Mouse (Mus musculus): ENCODE measurements around the gene Cdh22.

Gene Cdh22

DNA sequence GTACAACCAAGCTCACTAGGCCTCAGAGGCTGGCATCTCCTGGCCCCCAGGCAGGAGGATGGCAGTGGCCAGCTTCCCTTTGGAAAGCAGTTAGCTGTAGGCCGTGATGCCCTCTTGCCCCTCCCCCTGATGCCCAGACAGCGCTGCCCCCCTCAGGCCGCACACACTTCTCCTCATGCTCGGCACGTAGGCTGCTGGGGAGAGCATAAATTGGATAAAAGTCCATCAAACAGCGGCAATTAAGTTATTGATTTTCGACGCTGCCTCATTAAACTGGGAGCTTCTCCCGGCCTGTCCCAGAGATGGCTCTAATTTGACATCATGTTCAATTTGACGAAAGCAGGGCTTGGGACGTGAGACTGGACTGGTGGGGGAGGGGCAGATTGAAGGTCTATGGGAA lies 76.8 kb downstream of the Cdh22 start:
- DNase-seq (ENCODE audit: low spot score in 2 of 2), result no peak

DNA sequence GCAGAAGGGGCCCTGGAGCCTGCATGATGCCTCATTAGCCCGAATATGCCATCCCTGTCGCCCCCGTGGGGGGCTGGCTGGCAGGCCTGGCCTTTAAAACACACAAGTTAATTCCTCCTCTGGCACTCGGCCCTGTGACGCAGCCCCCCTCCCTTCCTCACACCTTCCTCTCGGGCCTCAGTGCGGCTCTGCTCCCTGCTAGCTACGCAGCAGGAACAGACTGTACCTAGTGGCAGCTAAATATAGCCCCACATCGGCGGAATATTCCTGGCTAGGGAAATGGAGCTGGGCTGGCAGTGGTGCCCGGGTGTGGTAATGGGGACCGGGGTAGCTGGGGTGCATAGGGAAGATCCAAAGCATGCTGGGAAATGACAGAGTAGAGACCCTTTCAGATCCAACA lies 81.6 kb downstream of the Cdh22 start:
- DNase-seq (ENCODE audit: low spot score in 2 of 2), result peak; percentile 60 to 62

DNA sequence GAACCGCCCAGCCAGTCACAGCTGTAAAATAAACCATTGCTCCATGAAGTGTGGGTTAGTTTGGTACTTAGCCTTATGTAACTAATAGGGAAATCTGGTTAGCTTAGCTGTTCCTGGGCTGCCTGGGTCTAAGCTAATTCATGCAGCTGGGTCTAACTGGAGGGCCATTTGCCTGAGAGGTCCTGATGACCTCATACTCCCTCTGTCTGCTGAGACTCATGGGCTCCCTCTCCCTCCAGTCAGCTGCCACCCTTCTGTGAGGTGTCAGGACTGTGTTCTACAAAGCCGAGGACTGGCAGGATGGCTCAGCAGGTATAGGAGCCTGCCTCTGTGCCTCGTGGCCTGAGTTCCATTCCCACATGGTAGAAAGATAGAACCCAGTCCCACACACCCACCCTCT lies 84.9 kb downstream of the Cdh22 start:
- DNase-seq (ENCODE audit: low spot score in 2 of 2), result no peak

DNA sequence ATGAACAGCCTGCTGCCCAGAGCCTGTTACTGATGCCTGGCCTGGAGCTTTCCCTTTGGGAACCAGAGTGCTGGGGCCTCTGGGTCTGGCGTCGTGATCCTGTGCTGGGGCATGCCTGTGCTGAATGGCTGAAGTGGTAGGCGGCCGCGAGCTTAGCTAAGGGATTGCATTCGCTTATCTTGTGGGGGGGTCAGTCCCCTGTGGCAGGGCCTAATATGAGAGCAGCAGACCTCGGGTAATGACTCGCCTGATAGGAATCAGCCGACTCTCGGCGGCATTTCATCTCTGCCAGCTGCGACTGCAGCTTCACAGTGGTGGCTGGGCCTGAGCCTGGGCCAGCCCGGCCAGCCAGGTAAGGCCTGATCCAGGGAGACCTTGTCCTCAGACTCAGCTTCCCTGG lies 88.8 kb downstream of the Cdh22 start:
- no peak for DNase-seq (ENCODE audit: low spot score in 2 of 2)

DNA sequence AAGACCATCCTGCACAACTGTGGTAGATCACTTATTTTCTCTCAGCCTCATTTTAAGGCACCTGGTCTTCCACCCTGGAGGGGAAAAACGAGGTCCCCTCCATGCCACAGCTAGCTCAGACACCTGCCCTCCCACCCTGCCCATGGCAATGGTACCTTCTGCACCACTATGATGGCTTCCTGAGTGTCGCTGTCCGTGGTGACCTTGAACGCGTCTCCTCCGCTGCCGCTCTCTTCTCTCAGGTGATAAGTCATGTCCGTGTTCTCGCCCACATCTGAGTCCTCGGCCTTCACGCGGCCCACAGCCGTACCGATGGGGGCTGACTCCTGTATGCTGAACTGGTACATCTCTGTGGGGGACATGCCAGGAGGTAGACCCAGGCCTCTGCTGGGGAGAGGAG lies 91.2 kb downstream of the Cdh22 start:
- no peak for DNase-seq (ENCODE audit: low spot score in 2 of 2)

DNA sequence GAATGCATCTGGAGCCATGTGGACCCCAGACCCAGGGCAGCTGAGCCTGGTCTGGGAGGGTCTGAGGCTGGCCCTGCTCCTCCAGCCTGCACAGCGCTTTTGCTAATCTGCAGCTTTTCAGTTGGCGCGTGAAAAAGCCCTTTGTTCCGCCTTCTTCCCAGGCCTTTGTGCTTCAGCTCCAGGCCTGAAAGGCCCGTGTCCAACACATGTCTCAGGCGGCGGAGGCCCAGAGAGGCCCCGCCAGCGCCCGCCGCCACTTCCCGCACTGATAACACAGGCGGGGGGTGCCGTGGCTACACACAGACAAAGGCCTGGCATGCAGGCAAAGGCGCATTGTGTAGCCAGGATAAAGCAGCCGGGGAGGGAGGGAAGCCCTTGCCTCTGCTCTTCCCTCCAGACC lies 98.6 kb downstream of the Cdh22 start:
- peak in 1 of 2 experiments; percentile 53 for DNase-seq (ENCODE audit: low spot score in 2 of 2)

DNA sequence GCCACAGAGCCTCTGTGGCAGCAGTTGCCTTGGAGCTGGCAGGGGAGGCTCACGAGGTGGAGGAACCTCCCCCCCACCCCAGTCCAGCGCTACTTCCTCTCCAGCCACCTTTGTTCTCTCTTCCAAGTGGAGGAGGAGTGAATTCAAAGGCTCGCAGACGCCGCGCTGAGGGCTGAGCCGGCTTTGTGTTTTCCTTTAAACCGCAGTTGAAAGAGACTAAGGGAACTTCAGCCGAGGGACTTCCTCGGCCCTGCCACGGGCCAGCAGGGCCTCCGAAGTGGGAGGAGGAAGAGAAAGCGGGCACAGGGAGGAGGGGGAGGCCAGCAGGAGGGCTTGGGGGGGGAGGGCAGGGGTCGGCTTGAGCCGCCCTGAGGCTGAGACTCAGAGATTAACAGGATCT lies 101.1 kb downstream of the Cdh22 start:
- DNase-seq (ENCODE audit: low spot score in 2 of 2), result peak; percentile 48 to 59

DNA sequence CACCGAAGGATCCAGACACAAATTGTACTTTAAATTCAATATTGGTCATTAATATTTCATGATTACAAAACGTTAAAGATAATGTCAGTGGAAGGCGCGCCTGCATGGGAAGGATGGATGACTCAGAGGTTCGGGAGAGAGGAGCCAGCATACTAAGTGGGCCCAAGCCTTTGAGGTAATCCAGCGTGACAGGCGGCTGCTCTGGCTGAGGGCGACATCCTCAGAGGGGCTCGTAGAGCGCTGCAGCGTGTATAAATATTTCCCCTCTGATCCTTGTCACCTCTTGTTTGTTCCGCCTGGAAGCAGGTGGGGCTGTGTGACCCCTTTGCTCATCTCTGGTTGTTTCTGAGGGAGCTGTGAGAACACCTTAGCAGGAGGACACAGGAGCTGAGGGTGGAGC lies 103.2 kb downstream of the Cdh22 start:
- DNase-seq (ENCODE audit: low spot score in 2 of 2), result no peak

DNA sequence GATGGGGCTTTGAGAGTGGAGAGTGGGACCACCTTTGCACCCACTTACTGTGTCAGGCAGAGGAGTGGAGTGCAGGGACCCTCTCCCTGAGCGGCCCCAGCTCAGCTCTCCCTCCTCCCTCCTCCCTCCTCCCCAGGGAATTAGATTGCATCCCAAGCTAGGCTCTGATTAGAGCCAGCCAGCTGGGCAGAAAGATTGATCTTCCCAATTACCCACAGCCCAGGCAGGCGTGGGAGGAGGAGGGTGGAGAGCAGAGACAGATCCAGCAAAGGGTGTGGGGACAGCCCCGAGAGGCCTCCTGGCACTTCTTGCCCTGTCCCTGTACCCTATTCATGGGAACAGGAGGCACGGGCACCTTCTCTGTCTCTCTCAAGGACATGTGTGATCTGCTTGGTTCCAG lies 105.5 kb downstream of the Cdh22 start:
- DNase-seq (ENCODE audit: low spot score in 2 of 2), result no peak

DNA sequence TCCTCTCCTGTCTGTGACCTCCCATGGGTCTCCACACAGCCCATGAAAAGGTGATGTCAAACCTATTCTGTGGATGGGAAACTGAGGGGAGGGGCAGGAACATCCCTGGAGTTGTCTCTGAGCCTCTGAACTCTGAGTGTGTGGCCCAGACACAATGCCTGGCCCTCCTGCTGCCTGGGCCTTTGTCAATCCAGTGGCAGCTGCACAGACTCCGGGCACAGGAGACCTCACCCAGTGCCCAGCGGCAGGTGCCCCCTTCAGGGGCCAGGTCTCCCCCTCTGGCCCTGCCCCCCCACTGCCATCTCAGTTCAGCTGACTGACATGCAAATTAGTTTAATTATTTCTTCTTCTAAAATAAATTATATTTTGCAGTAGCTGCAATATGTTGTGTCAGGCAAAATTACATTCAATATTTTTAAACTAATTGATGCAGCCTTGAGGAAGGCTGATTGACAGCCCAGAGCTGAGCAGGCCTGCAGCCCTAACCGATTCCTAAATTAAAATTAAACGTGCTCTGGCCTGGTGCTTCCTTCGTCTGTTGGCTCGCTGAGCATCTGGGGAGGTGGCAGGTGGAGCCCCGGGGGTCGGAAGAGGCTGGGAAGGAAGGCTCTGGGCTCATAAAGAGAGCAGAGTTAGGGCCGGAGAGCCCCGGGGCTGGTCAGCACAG lies 107.6 kb downstream of the Cdh22 start:
- DNase-seq (ENCODE audit: low spot score in 2 of 2), result no peak

DNA sequence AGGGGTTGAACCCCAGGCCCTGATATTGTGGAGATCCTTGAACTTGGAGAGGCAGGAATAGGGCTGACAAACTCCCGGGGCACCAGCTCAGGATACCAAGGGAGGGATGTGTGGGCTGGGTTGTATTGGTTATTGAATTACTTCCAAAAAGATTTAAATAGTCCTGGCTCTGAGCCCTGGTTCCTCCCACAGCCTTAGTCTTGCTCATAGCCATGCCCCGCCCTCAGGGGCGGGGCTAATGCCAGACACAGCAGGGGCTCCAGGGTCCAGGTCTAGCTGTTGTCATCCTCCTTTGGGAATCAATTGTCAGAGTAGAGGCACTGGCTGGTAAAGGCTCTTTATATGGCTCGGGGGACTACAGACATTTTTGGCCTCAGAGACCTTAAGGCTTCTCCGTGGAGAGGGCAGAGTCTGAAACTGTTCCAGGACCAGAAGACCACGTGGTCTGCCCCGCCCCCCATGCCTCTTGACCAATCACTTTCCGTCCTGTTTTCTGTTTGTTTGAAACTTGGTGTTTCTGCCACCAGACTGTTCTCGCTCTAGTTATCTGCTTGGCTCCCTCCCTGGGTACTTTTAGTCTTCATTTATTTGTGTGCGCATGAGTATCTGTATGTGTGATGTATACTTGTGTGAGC lies 113.3 kb downstream of the Cdh22 start:
- peak; percentile 49 to 54 for DNase-seq (ENCODE audit: low spot score in 2 of 2)

DNA sequence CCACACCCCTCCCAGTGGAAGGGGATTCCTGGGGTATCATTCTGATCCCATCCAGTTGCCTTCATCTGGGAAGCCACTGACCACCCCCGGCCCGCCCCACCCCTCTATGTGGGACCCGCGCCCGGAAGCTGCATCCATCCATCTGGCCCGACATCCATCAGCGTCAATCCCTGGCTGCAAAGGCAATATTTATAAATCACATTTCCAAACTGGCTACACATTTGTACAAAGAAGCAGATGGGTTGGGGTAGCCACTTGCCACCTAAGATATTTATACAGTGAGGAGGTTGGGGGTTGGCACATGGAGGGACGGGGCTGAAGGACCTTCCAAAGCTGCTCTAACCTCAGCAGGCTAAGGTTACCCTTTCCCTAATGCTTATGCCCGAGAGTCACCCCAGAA lies 113.9 kb downstream of the Cdh22 start:
- peak in 1 of 2 experiments; percentile 50 for DNase-seq (ENCODE audit: low spot score in 2 of 2)

DNA sequence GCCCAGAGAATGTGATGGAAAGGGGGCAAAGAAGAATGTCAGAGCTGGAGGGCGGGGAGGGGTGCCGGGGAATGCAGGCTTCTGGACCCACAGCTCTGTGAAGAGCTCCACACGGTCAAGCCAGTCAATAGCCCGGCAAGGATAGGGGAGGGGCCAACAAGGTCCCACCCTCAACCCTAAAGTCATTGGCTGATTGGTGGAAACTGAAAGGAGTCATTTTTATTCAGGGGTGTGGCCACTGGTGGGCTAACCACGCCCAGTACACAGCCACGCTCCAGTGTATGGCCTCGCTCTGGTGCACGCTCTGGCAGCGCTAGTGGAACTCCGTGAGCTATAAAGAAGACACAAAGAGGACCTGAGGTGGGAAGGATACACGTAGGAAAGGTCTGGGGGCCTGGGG lies 120.9 kb downstream of the Cdh22 start:
- DNase-seq (ENCODE audit: low spot score in 2 of 2), result no peak

DNA sequence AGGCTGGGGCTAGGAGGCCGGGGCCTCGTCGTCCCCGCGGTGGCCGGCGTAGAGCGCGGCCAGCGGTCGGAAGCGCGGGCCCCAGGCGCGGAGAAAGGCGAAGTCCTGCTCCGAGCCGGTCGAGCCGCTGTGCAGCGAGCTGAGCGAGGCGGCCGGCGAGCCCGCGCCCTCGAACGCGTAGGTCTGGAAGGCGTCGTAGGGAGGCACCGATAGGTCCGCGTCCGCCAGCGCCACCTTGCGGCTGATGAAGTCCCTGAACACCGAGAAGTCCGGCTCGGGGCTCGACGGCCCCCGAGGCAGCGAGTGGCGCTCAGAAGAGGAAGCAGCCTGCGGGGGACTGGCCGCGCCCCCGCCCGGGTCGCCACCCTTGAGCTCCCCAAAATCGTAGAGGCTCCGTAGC lies 122.5 kb downstream of the Cdh22 start:
- DNase-seq (ENCODE audit: low spot score in 2 of 2), result peak; percentile 59 to 78

DNA sequence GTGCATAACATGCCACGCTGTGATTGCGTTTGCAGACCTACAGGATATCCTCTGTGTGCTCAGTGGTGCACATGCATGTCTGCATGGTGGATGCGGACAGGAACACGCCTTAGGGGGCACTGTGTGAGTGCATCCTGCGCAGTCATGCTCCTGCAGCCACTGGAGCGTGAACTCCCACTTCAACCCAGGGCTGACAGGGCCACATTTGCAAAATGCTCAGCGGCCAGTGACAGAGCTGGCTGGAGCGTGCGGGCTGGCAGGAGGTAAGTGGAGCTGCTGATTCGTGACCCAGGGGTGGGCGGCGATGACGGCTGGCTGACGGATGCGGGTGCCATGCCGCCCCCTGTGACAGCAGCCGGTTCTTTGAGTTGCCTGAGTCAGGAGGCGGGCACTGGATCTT lies 128.1 kb downstream of the Cdh22 start:
- DNase-seq (ENCODE audit: low spot score in 2 of 2), result no peak

DNA sequence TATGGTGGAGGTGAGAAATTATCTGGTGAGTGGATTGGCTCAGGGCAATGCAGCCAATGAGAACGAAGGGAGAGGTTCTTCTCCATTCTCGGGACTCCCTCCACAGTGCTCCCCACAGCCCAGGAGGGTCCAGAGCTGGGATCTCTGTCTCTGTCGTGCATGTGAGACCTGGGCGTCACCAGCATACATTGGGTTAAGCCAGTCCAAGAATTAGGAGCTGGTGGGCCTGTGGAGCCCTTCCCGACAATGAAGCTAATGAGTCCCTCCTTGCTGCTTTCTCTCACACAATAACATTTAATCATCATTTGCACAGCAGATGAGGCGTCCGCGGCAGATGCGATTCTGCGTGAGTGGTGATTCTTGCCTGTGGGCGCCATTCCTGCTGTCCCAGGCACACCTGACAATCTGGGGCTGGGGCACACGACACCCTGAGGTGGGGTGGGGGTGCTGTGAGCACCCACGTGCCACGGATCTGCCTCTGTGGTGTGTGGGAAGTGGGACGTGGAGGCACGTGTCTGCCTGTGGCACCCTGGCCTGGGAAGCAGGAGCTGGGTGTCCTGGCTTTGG lies 129.1 kb downstream of the Cdh22 start:
- DNase-seq (ENCODE audit: low spot score in 2 of 2), result peak in 1 of 2 experiments; percentile 43

DNA sequence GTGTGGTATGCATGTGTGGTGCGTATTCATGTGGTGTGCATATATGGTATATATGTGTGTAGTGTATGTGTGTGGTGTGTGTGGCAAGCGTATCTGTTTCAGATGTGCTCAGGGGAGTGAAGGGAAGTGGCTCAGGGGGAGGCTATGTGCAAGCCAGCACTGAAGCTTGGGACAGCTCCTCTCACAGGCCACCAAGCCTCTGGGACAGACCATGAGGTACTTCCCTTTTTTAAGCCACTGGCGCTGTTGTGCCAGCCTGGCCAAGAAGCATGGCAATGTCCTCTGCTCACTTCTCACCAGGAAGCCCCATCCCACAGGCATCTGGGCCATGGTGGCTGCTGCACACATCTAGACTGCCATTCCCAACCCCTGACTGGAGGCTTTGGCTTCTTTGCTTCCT lies 131.7 kb downstream of the Cdh22 start:
- DNase-seq (ENCODE audit: low spot score in 2 of 2), result no peak

DNA sequence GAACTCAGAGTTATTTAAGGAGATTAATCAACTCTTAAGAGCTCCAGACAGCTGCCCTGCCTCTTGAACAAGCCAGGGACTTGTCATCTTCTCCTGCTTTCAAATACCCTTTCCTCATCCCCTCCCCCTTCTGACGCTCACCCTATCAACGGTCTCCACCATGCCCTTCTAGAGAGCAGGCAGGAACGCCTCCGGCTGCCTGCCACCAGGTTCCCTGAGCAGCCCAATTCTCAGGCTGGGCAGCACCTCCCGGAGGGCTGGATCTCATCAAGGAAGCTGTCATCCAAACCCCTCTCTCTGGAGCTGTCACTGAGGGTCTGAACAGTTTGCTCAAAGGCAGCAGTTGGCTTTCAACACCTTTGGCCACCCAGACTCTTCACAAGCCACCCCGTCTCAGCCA lies 133.9 kb downstream of the Cdh22 start:
- no peak for DNase-seq (ENCODE audit: low spot score in 2 of 2)

DNA sequence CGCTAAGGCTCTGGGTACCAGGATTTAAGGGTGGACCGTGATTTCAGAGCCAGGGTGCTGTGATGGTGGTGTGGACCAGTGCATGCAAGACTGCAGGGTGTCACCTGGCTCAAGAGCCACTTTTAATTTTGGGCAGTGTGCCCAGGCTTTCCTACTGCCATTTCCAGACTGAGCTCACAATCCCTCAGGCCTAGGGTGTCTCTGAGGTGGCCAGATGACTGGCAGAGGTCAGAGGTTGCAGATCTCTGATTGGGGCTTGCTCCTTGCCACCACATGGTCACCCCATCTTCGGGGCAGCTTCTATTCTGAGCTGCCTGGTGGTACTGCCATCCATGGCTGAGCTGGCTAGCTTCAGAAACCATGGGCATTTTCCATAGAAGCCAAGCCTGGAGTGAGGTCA lies 135.8 kb downstream of the Cdh22 start:
- DNase-seq (ENCODE audit: low spot score in 2 of 2), result no peak

DNA sequence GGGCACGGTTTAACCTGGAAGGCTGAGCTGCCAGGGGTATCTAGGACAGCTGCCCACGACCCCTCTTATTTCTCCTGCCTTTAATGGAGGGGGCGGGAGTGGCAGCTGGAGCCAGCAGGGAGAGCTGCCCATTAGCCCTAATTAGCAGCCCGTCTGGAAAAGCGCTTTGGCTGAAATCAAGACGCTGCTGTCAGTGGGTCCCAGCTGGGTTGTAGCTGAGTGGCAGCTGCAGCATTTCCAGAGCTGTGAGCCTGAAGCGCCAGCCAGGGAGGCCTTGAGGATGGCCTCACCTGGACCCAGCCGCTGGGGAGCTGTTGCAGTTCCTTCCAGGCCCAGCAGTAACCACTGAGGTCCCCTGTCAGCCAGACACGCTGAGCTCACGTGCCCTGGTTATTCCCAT lies 138.3 kb downstream of the Cdh22 start:
- DNase-seq (ENCODE audit: low spot score in 2 of 2), result peak; percentile 52 to 54

DNA sequence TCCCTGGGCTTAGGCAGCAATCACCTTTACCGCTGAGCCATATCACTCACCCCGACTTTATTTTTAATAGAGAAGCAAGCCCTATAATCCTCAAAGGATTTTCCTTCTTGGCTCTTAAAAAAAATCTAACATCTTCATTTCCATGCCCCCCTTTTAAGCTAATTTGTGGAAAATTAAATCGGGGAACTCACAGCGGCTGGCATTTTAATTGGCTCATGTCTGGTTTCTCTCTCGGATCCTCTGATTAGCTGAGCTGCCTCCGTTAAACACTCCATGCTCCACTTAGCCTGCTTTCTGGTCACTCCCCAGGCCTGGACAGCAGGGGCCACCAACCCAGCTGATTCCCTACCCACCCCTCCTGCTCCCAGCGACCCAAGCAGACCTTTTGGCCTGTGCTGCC lies 142.3 kb downstream of the Cdh22 start:
- DNase-seq (ENCODE audit: low spot score in 2 of 2), result no peak

DNA sequence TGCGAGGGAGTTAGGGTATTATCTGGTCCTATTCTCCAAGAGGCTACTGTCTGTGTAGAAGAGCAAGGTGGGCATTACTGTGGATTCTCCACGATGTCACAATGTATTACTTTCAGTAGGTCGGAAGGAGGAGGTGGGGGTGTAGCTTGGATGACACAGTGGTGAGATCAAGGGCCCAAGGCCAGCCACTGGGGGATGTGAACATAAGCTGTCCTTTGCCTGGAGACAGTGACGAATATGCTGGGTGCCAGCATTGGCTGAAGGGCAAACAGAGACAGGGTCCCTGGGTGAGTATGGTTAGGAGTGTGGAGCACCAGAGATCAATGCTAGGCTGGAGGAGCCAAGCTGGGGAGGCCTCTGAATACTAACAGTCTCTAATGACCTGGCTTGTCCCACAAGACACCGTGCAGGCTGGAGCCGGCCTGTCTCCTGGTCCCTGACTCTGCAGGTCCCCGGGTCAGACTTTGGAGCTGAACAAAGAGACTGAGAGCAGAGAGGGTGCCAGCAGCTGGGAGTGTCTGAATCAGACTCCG lies 143.2 kb downstream of the Cdh22 start:
- no peak for DNase-seq (ENCODE audit: low spot score in 2 of 2)

DNA sequence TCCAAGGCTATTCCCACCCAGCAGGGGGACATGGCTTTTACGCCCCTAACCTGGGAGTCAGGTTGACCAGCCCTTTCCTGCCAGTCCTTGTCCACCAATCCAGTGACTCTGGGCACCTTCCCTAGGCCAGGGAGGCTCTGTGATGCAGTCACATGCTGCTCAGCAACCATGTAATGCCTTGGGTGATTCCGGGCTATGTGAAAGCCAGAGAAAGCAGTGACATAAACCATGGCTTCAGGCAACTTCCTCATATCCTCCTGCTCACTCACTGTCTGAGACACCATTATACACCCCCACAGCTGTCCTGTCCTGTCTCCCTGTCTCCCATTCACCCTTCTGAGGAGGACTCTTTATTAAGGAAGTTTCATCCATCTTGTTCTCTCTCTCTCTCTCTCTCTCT lies 144.0 kb downstream of the Cdh22 start, which contains the start of gene 1700025C18Rik:
Gene 1700025C18Rik (minus strand): TSS at position 101 of the 400 bp plus-strand sequence.
- no peak for DNase-seq (ENCODE audit: low spot score in 2 of 2)
